Mouse (Mus musculus): ENCODE measurements around the gene Cdhr3. TPM values are rescaled to one million over a fixed set of nuclear protein-coding genes. Genes with fewer than 3 reads are reported as not detected.

Gene Cdhr3
- polyA plus RNA-seq (2014; fragmentation: Nextera tagmentation; extraction: Ambion mirVana), result not detected in 2 replicates

DNA sequence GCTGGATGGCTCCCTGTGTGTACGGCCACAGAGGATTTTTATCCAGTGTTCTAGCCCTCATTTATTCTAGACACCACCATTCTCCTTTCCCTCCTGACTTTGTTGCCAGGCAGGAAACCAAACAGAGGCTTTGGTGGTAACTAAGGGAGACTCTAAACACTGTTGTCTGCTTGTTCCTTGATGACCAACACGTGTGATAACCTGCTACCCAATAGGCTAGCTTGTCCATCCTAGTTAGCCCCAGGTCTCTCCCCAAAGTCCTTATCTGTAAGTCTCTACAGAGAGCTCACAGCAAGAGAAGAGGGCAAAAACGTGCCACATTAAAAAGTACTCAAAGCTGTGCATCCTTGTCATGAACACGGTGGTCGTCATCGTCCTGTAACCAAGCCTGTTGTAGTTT is at the start of gene Cdhr3:
Gene Cdhr3 (minus strand): TSS at position 101 of the 400 bp plus-strand sequence.
- 62% methylated on average over 6 of the region's 6 CpGs for WGBS
- no peaks in the 10 kb centered on the region for H3K9me3 ChIP-seq (ENCODE audit: control insufficient read depth, low read length)

DNA sequence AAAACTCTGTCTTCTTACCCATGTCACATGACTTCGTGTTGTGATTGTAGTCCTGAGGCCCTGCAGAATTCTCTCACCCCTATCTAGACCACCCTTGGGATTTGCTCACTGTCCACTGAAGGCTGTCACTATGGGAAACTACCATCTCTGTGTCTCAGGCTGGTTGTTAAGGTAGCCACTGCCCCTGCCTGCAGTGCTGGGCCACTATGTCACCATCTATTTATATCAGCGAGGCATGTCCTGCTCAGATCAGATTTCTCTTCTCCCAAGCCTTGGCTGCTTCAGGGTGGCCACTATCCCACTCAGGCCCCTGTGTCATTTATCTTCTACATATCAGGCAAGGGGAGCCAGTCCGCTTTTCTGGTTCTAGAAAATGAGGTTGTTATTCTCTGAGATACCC is 46.4 kb upstream of the Cdhr3 start:
- no peaks in the 10 kb centered on the region for H3K27me3 ChIP-seq (ENCODE audit: control insufficient read depth, insufficient read depth, low read length)
- H3K4me3 ChIP-seq (ENCODE audit: low read length), result no peak overlapping the region
- H3K9me3 ChIP-seq (ENCODE audit: control insufficient read depth, low read length), result no peaks in the 10 kb centered on the region
- no peak overlapping the region for H3K9ac ChIP-seq (ENCODE audit: low read depth, low read length)
- no peaks in the 10 kb centered on the region for H3K36me3 ChIP-seq (ENCODE audit: control insufficient read depth, insufficient read depth, low read length)
- H3K4me1 ChIP-seq (ENCODE audit: control insufficient read depth, insufficient read depth, low read length), result no peaks in the 10 kb centered on the region
- H3K27ac ChIP-seq (ENCODE audit: low read depth, low read length), result no peak overlapping the region
- no peak overlapping the region for H3K4me2 ChIP-seq (replicated peaks; ENCODE audit: low read depth, low read length)
- 59% methylated on average over 3 of the region's 3 CpGs for WGBS
- peak; percentile 49; the same call in 1 of the 2 replicates for ATAC-seq (ENCODE audit: low FRiP score, low TSS enrichment)

More for the DNA sequence above, at the start of gene Cdhr3:
- Histone ChIP-seq H3K4me3 (ENCODE audit: low read length) (no peak within 1 kb of the TSS), H3K9ac (ENCODE audit: low read depth, low read length) (no peak within 1 kb of the TSS), H3K4me1 (ENCODE audit: control insufficient read depth, insufficient read depth, low read length) (no peaks in the 10 kb centered on the region), H3K4me2 (replicated peaks; ENCODE audit: low read depth, low read length) (no peak within 1 kb of the TSS), H3K36me3 (ENCODE audit: control insufficient read depth, insufficient read depth, low read length) (no peaks in the 10 kb centered on the region), H3K27ac (ENCODE audit: low read depth, low read length) (no peak within 1 kb of the TSS), H3K27me3 (ENCODE audit: control insufficient read depth, insufficient read depth, low read length) (no peaks in the 10 kb centered on the region)
- no peak for ATAC-seq (ENCODE audit: low FRiP score, low TSS enrichment)

DNA sequence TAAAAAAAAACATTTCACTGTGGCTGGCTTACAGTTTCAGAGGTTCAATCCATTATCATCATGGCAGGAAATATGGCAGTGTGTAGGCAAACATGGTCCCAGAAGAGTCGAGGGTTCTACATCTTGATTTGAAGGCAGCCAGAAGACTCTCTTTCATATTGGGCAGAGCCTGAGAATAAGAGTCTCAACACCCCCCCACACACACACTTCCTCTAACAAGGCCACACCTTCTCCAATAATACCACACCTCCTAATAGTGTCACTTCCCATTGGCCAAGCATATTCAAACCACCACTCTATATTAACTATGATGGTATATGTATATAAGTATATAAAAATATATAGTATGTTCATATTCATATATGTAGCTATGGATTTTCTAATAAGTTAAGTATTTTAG is 45.2 kb upstream of the Cdhr3 start:
- no peak for ATAC-seq (ENCODE audit: low FRiP score, low TSS enrichment)
- H3K9me3 ChIP-seq (ENCODE audit: control insufficient read depth, low read length), result no peaks in the 10 kb centered on the region
- H3K4me3 ChIP-seq (ENCODE audit: low read length), result no peak overlapping the region
- H3K4me1 ChIP-seq (ENCODE audit: control insufficient read depth, insufficient read depth, low read length), result no peaks in the 10 kb centered on the region
- H3K4me2 ChIP-seq (replicated peaks; ENCODE audit: low read depth, low read length), result no peak overlapping the region
- 76% methylated on average over 1 of the region's 1 CpGs for WGBS
- no peak overlapping the region for H3K27ac ChIP-seq (ENCODE audit: low read depth, low read length)
- no peaks in the 10 kb centered on the region for H3K27me3 ChIP-seq (ENCODE audit: control insufficient read depth, insufficient read depth, low read length)
- H3K9ac ChIP-seq (ENCODE audit: low read depth, low read length), result no peak overlapping the region
- H3K36me3 ChIP-seq (ENCODE audit: control insufficient read depth, insufficient read depth, low read length), result no peaks in the 10 kb centered on the region

DNA sequence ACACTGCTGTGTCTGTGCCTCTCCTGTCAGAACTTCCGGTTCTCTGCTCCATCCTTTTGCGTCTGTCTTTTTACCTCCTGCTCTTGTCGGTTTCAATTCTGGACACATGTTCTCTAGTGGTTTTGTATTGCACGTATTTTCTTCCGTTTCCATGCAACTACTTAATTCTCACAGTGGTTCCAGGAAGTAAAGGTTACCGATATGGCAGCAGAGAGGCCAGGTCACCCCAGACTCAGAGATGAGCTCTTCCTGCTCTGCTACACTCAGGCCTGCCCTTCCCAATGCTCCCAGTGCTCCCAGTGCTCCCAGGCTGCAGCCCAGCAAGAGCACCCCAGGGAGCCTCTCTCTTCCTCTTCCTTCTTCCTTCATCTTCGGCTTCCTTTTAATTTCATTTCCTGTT is 39.1 kb upstream of the Cdhr3 start:
- Histone ChIP-seq H3K9ac (ENCODE audit: low read depth, low read length) (no peak overlapping the region), H3K27ac (ENCODE audit: low read depth, low read length) (no peak overlapping the region), H3K36me3 (ENCODE audit: control insufficient read depth, insufficient read depth, low read length) (no peaks in the 10 kb centered on the region), H3K9me3 (ENCODE audit: control insufficient read depth, low read length) (no peaks in the 10 kb centered on the region), H3K27me3 (ENCODE audit: control insufficient read depth, insufficient read depth, low read length) (no peaks in the 10 kb centered on the region), H3K4me2 (replicated peaks; ENCODE audit: low read depth, low read length) (no peak overlapping the region), H3K4me1 (ENCODE audit: control insufficient read depth, insufficient read depth, low read length) (no peaks in the 10 kb centered on the region), H3K4me3 (ENCODE audit: low read length) (no peak overlapping the region)
- 57% methylated on average over 7 of the region's 7 CpGs for WGBS
- ATAC-seq (ENCODE audit: low FRiP score, low TSS enrichment), result no peak

DNA sequence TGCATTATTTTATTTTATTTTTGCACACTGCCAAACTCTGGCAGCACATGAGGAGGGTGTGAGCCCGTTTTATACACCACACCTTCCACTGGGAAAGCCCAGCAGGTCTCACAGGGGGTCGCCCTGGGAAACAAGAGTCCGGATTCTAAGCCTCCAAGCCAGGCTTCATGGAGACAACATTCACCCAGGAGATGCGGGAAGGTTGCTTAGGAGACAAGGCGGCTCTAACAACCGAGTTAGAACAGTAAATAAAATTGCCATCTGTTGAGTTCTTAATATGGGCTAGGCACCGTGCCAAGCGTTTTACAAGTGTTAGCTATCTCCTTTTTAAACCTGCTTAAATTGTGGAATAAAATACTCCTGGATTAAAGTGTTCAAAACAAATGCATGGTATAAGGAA is 37.7 kb upstream of the Cdhr3 start:
- H3K27ac ChIP-seq (ENCODE audit: low read depth, low read length), result no peak overlapping the region
- no peak overlapping the region for H3K4me2 ChIP-seq (replicated peaks; ENCODE audit: low read depth, low read length)
- 48% methylated on average over 8 of the region's 8 CpGs for WGBS
- no peaks in the 10 kb centered on the region for H3K9me3 ChIP-seq (ENCODE audit: control insufficient read depth, low read length)
- no peaks in the 10 kb centered on the region for H3K27me3 ChIP-seq (ENCODE audit: control insufficient read depth, insufficient read depth, low read length)
- ATAC-seq (ENCODE audit: low FRiP score, low TSS enrichment), result no peak
- no peaks in the 10 kb centered on the region for H3K36me3 ChIP-seq (ENCODE audit: control insufficient read depth, insufficient read depth, low read length)
- no peak overlapping the region for H3K4me3 ChIP-seq (ENCODE audit: low read length)
- H3K9ac ChIP-seq (ENCODE audit: low read depth, low read length), result no peak overlapping the region
- no peaks in the 10 kb centered on the region for H3K4me1 ChIP-seq (ENCODE audit: control insufficient read depth, insufficient read depth, low read length)

DNA sequence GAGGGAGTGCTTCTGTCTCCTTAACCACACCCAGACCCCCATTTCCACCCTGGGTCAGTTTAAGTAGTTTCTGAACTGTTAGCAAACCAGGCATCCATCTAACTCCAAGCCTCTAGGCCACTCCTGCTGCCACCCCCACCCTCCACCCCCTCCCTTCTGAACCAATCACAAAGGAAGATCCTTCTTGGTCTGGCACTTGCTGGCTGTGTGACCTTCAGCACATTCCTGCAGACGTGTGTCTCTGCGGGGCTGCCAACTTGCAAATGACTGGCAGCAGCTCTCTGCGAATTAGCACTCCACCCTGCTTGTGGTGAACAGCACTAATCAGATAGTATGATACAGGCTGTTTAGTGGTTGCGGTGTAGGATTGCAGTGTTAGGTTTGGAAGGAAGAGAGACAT is 36.7 kb upstream of the Cdhr3 start:
- WGBS, result 17% methylated on average over 4 of the region's 4 CpGs
- Histone ChIP-seq H3K4me2 (replicated peaks; ENCODE audit: low read depth, low read length) (no peak overlapping the region), H3K4me3 (ENCODE audit: low read length) (no peak overlapping the region), H3K36me3 (ENCODE audit: control insufficient read depth, insufficient read depth, low read length) (no peaks in the 10 kb centered on the region), H3K27ac (ENCODE audit: low read depth, low read length) (no peak overlapping the region), H3K27me3 (ENCODE audit: control insufficient read depth, insufficient read depth, low read length) (no peaks in the 10 kb centered on the region), H3K4me1 (ENCODE audit: control insufficient read depth, insufficient read depth, low read length) (no peaks in the 10 kb centered on the region), H3K9ac (ENCODE audit: low read depth, low read length) (no peak overlapping the region), H3K9me3 (ENCODE audit: control insufficient read depth, low read length) (no peaks in the 10 kb centered on the region)
- ATAC-seq (ENCODE audit: low FRiP score, low TSS enrichment), result no peak

DNA sequence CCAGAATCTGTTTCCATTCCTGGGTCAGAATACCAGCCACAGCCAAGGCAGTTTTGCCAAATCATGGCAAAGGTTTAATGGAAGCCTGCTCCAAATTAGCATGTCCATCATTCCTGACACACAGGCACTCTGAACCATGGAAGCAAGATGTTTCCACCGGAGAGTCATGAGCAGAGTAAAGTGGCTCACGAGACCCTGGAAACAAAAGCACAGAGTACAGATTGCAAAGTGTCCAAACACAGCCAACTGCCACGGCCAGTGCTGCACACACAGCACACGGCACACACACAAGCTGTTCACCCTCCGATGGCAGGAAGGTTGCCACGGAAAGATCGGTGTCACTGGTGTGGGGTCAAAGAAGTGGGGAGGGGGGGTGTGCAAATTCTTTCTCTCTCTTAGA is 36.0 kb upstream of the Cdhr3 start:
- no peak overlapping the region for H3K4me3 ChIP-seq (ENCODE audit: low read length)
- no peak overlapping the region for H3K27ac ChIP-seq (ENCODE audit: low read depth, low read length)
- H3K36me3 ChIP-seq (ENCODE audit: control insufficient read depth, insufficient read depth, low read length), result no peaks in the 10 kb centered on the region
- no peak overlapping the region for H3K4me2 ChIP-seq (replicated peaks; ENCODE audit: low read depth, low read length)
- H3K9me3 ChIP-seq (ENCODE audit: control insufficient read depth, low read length), result no peaks in the 10 kb centered on the region
- H3K27me3 ChIP-seq (ENCODE audit: control insufficient read depth, insufficient read depth, low read length), result no peaks in the 10 kb centered on the region
- H3K4me1 ChIP-seq (ENCODE audit: control insufficient read depth, insufficient read depth, low read length), result no peaks in the 10 kb centered on the region
- no peak for ATAC-seq (ENCODE audit: low FRiP score, low TSS enrichment)
- H3K9ac ChIP-seq (ENCODE audit: low read depth, low read length), result no peak overlapping the region
- WGBS, result 68% methylated on average over 7 of the region's 7 CpGs

DNA sequence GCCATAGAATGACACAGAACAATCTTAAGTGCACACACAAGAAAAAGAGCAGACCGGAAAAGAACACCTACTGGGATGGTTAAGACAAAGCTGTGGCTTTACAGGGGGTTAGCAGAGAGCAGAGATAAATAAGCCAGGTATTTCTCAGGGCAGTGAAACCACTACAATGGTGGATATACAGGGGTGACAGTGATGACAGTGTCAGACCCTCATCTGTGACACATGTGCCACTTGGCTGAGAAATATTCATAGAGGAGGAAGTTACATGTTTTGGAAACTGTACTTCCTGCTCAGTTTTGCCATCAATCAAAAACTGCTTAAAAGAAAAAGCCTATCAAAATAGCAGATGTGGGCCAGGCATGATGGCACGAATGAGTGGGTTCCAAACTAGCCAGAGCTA is 35.4 kb upstream of the Cdhr3 start:
- no peaks in the 10 kb centered on the region for H3K4me1 ChIP-seq (ENCODE audit: control insufficient read depth, insufficient read depth, low read length)
- 89% methylated on average over 2 of the region's 2 CpGs for WGBS
- no peak for ATAC-seq (ENCODE audit: low FRiP score, low TSS enrichment)

DNA sequence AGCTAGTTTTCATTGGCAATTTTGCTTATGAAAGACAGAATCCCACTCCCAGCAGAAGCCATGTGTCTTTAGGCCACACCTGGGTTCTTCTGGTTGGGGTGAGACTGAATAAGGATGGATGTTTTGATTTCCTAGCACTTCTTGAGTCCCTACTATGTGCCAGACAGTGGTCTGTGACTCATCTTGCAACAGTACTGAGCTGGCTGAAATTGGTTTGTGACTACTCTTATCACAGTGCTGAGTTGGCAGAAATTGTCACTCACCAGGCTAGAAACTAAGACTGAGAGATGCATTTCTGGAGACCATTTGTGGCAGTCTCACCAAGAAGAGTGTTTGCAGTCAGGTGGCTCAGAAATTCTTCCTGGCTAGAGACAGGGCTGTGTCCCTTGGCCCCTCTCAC is 33.6 kb upstream of the Cdhr3 start:
- Histone ChIP-seq H3K4me1 (ENCODE audit: control insufficient read depth, insufficient read depth, low read length) (no peaks in the 10 kb centered on the region), H3K9ac (ENCODE audit: low read depth, low read length) (no peak overlapping the region), H3K9me3 (ENCODE audit: control insufficient read depth, low read length) (no peaks in the 10 kb centered on the region), H3K27me3 (ENCODE audit: control insufficient read depth, insufficient read depth, low read length) (no peaks in the 10 kb centered on the region), H3K4me3 (ENCODE audit: low read length) (no peak overlapping the region), H3K27ac (ENCODE audit: low read depth, low read length) (no peak overlapping the region), H3K36me3 (ENCODE audit: control insufficient read depth, insufficient read depth, low read length) (no peaks in the 10 kb centered on the region), H3K4me2 (replicated peaks; ENCODE audit: low read depth, low read length) (no peak overlapping the region)
- ATAC-seq (ENCODE audit: low FRiP score, low TSS enrichment), result no peak

More for the DNA sequence above, 35.4 kb upstream of the Cdhr3 start:
- H3K27ac ChIP-seq (ENCODE audit: low read depth, low read length), result no peak overlapping the region
- no peaks in the 10 kb centered on the region for H3K9me3 ChIP-seq (ENCODE audit: control insufficient read depth, low read length)
- no peak overlapping the region for H3K9ac ChIP-seq (ENCODE audit: low read depth, low read length)
- no peaks in the 10 kb centered on the region for H3K36me3 ChIP-seq (ENCODE audit: control insufficient read depth, insufficient read depth, low read length)
- H3K4me2 ChIP-seq (replicated peaks; ENCODE audit: low read depth, low read length), result no peak overlapping the region
- H3K27me3 ChIP-seq (ENCODE audit: control insufficient read depth, insufficient read depth, low read length), result no peaks in the 10 kb centered on the region
- no peak overlapping the region for H3K4me3 ChIP-seq (ENCODE audit: low read length)

Measured in kidney, embryonic 14.5 days (tissue).